Mouse (Mus musculus) liver, adult 2 months (tissue): ENCODE data around the gene Map2.

Experiments used
- CTCF ChIP-seq: fragments of 200-500 bp; IDR thresholded peaks from 2 replicates; pipeline ENCODE4 v1.5.1; 2011; ENCODE audit warnings: low read depth, low read length, control low read depth
- POLR2A ChIP-seq: fragments of 200-500 bp; IDR thresholded peaks from 2 replicates; pipeline ENCODE4 v1.6.1; 2011; ENCODE audit warnings: low read length, control low read depth; ENCODE audit not compliant: insufficient read depth; ENCODE audit errors: extremely low read depth

DNA sequence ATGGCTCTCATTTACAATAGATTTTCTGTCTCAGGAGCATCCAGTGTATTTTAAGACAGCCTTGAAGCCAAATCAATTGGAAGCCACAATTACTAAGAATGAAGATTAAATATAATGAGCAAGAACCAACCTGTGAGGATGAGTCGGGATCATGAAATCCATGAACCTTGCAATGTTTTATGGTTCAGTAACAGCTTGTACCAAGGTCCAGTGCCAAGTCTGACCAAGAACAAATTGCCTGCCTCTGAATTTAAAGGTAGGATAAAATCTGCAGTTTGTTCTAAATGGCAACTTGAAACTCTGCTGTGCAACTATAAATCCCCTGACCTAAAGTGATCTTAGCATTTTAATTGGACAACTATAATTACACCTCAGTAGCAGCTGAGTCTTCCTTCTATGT is 34.4 kb upstream of the Map2 start:
- TF ChIP-seq CTCF (no peak), POLR2A (no peak)
